Mouse (Mus musculus) embryonic facial prominence, embryonic 13.5 days (tissue): ENCODE results near the gene Ssh2. TPM values are rescaled to one million over a fixed set of nuclear protein-coding genes. Genes with fewer than 3 reads are reported as not detected.

Experiments used
- ATAC-seq: fragments of 200-750 bp; cut with Nextera tagmentation; 2 replicates; pipeline ENCODE4 v1.8.0; 2017; ENCODE audit warnings: low read depth; ENCODE audit not compliant: insufficient number of reproducible peaks, insufficient read depth, low FRiP score, low TSS enrichment
- H3K27ac ChIP-seq: fragments of 300-500 bp; sonication (generic); 2 replicates; pipeline ENCODE4 v1.5.1; 2015; ENCODE audit warnings: moderate library complexity, mild to moderate bottlenecking, inconsistent platforms
- H3K27me3 ChIP-seq: fragments of 300-500 bp; sonication (generic); 2 replicates; pipeline ENCODE4 v1.6.1; 2015; ENCODE audit warnings: mild to moderate bottlenecking, inconsistent platforms
- H3K36me3 ChIP-seq: fragments of 300-500 bp; sonication (generic); 2 replicates; pipeline ENCODE4 v1.6.1; 2015; ENCODE audit warnings: mild to moderate bottlenecking, inconsistent platforms
- H3K4me1 ChIP-seq: fragments of 300-500 bp; sonication (generic); 2 replicates; pipeline ENCODE4 v1.6.1; 2015; ENCODE audit warnings: inconsistent platforms
- H3K4me2 ChIP-seq: fragments of 300-500 bp; sonication (generic); 2 replicates; pipeline ENCODE4 v1.6.1; 2015; ENCODE audit warnings: moderate library complexity, mild to moderate bottlenecking, inconsistent platforms
- H3K4me3 ChIP-seq: fragments of 300-500 bp; sonication (generic); 2 replicates; pipeline ENCODE4 v1.5.1; 2015; ENCODE audit warnings: mild to moderate bottlenecking, inconsistent platforms
- H3K9ac ChIP-seq: fragments of 300-500 bp; sonication (generic); 2 replicates; pipeline ENCODE4 v1.6.1; 2015; ENCODE audit warnings: mild to moderate bottlenecking, inconsistent platforms
- H3K9me3 ChIP-seq: fragments of 300-500 bp; sonication (generic); 2 replicates; pipeline ENCODE4 v1.6.1; 2016; ENCODE audit warnings: inconsistent platforms
- WGBS: fragments of 180-500 bp; shearing (Covaris S2); methylation state at CpG from one replicate; pipeline ENCODE4 v1.1.7; 2015; ENCODE audit warnings: mixed read lengths; 5-methylcytosine and 5-hydroxymethylcytosine counted together
- polyA plus RNA-seq: library from polyadenylated mRNA; unstranded; fragments of >200 nt; fragmentation: Nextera tagmentation; extraction: Ambion mirVana; gene quantifications from 2 replicates; pipeline ENCODE4 v1.2.1, GENCODE M21; 2015

Ssh2 gene
- polyA plus RNA-seq, 1 experiment from 2014 or later, result 8.5 TPM

DNA sequence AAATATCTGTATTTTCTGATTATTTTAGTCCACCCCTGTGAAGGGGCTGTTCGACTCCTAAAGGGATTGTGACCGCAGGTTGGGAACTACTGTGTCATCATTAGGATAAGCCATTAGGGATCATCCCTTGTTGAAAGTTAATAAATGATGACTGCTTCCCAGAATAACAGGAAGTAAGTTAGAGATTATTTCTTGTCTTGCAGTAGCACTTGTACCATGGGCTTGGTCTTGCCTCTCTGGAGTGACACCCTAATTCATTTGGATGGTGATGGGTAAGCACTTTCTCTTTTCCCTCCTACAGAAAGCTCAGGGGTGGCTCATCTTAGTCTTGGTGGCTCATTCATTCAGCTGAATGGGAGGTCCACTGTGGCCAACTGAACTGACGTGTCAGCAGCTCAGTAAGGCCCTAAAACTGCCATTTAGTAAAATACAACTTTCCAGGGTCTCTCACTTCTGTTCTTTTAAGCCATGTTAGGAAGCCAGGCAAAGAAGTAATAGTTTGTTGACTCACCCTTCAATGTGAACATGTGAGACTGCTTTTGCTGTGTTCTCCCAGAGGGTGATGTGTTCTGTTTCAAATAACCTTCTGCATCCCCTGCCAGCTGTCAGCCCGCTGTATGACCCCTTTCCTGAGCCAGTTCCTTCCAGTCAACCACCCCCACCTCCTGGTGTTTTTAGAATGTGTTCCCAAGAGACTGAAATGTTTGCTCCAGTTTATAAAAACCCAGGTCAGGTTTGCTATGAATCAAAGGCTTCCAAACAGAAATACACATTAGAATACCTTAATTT lies 200.3 kb downstream of the Ssh2 start:
- no peaks in the 10 kb centered on the region for H3K9me3 ChIP-seq
- WGBS, result 59% methylated on average over 4 of the region's 4 CpGs
- no peak for ATAC-seq

DNA sequence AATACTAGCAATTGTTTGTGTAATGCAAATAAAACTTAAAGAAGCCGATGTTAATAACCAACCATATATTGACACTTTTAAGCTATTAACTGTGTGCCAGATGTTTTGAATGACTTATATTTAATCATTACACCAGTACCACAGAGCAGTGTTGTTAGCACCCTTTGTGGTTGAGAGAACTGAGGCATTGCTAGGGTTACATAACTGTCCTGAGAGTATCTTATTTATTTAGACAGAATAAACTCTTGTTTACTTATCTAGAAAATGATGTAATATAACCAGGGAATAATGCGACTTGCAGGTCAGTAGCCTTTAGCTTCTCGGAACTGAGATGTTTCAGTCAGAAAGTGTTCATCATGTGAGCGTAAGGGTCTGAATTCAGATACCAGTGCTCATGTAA lies 201.9 kb downstream of the Ssh2 start:
- Histone ChIP-seq H3K4me3 (no peak overlapping the region), H3K9me3 (no peaks in the 10 kb centered on the region), H3K4me2 (no peak overlapping the region), H3K9ac (no peak overlapping the region), H3K4me1 (peaks cover 4% of the 10 kb centered on the region), H3K27ac (no peak overlapping the region), H3K27me3 (no peaks in the 10 kb centered on the region), H3K36me3 (peaks cover 8% of the 10 kb centered on the region; the same call in 1 of the 2 replicates)
- 94% methylated on average over 4 of the region's 4 CpGs for WGBS
- no peak for ATAC-seq

More for the DNA sequence above, 200.3 kb downstream of the Ssh2 start:
- H3K9ac ChIP-seq, result no peak overlapping the region
- no peak overlapping the region for H3K27ac ChIP-seq
- H3K4me1 ChIP-seq, result peaks cover 4% of the 10 kb centered on the region
- no peaks in the 10 kb centered on the region for H3K27me3 ChIP-seq
- H3K4me2 ChIP-seq, result no peak overlapping the region
- H3K4me3 ChIP-seq, result no peak overlapping the region
- no peaks in the 10 kb centered on the region for H3K36me3 ChIP-seq

DNA sequence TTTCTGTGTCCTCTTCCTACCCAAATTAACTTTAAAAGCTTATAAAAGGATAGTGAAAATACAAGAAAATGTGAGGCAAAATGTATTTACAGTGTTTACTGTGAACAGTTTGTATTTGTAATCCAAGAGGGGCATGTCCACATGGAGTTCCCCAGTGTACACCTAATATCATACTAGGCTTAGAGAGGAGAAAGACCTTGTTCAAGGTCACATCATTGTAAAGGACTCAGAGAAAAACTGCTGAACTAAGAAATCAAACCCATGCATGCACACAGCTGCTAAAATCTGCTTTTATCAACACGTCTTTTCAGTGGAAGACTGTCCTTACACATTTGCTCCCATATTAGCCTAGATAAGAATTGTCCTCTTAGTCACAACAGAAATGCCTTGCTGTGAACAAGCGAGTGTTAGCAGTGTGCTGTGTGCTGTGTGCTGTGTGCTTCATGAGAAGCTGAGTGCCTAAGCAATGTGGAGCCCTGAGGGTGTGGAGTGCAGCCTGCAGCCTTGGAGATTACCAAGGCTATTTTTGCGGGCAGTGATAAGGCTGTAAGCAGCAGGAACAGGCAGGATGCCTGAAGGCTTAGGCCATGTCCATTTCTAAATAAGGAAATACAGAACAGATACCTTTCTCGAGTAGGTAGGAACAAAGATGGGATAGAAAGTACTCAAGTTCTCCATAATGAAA lies 207.2 kb downstream of the Ssh2 start:
- Histone ChIP-seq H3K9ac (no peak overlapping the region), H3K4me2 (no peak overlapping the region), H3K36me3 (peaks cover 12% of the 10 kb centered on the region), H3K4me3 (no peak overlapping the region), H3K27ac (no peak overlapping the region), H3K9me3 (no peaks in the 10 kb centered on the region), H3K27me3 (no peaks in the 10 kb centered on the region), H3K4me1 (no peaks in the 10 kb centered on the region)
- ATAC-seq, result no peak
- WGBS, result 80% methylated on average over 4 of the region's 4 CpGs

DNA sequence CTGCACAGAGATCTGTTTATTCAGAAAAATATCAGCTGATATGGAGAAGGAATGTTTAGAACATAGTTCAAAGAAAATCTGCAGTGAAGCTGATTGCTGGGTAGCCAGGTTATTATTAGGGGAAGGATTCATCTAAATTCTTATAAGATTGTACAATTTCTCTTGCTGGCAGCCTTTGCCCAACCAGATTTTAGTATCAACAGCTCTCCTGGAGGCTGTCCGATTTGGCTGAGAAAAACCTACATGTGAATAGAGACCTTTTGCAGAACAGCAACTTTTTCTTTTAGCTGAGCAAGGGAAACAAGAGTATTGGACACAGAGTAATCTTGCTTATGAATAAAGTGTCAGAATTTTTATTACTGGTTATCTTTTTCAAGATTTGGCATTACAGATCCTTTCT lies 212.4 kb downstream of the Ssh2 start:
- WGBS, result 89% methylated on average over 1 of the region's 1 CpGs
- no peak for ATAC-seq
- Histone ChIP-seq H3K36me3 (peaks cover 12% of the 10 kb centered on the region; the same call in 1 of the 2 replicates), H3K27ac (no peak overlapping the region), H3K4me3 (no peak overlapping the region), H3K4me1 (no peaks in the 10 kb centered on the region), H3K27me3 (no peaks in the 10 kb centered on the region), H3K4me2 (no peak overlapping the region), H3K9ac (no peak overlapping the region), H3K9me3 (no peaks in the 10 kb centered on the region)

DNA sequence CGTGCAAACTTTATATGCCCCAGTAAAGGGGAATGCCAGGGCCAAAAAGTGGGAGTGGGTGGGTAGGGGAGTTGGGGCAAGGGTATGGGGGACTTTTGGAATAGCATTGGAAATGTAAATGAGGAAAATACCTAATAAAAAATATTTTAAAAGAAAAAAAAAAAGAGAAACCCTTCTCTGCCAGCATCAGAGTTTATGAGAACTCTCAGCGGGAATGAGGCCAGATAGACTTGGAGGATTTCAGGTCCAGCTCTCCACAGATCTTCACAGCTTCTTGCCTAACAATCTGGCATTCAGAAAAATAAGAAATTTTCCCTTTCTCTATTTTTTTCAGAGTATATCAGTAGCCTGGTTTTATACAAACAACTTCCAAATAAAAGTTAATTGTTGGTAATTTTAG lies 220.9 kb downstream of the Ssh2 start:
- no peak overlapping the region for H3K27ac ChIP-seq
- no peaks in the 10 kb centered on the region for H3K9me3 ChIP-seq
- no peak for ATAC-seq
- H3K27me3 ChIP-seq, result no peaks in the 10 kb centered on the region
- 93% methylated on average over 2 of the region's 2 CpGs for WGBS
- no peak overlapping the region for H3K9ac ChIP-seq
- peaks cover 19% of the 10 kb centered on the region for H3K36me3 ChIP-seq
- H3K4me2 ChIP-seq, result no peak overlapping the region
- H3K4me1 ChIP-seq, result no peaks in the 10 kb centered on the region
- no peak overlapping the region for H3K4me3 ChIP-seq

DNA sequence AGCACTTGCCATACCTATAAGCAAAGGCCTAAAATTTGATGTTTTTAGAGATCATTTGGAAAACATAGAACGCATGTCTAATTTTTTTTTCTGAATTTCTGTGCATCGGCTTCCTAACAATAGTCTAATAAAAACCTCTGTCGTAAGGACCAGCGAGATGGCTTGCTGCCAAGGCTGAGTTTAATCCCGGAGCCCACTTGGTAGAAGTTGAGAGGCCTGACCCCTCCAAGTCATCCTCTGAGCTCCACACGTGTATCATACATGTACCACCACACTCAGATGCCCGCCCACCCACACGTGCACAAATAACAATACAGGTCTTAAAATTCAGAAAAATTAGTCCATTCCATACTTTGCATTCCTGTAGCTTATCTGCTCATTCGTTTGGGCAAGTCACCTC lies 224.0 kb downstream of the Ssh2 start:
- Histone ChIP-seq H3K4me3 (no peak overlapping the region), H3K9ac (no peak overlapping the region), H3K4me1 (no peaks in the 10 kb centered on the region), H3K36me3 (peaks cover 20% of the 10 kb centered on the region), H3K4me2 (no peak overlapping the region), H3K9me3 (no peaks in the 10 kb centered on the region), H3K27ac (no peak overlapping the region), H3K27me3 (no peaks in the 10 kb centered on the region)
- 86% methylated on average over 9 of the region's 9 CpGs for WGBS
- ATAC-seq, result no peak

DNA sequence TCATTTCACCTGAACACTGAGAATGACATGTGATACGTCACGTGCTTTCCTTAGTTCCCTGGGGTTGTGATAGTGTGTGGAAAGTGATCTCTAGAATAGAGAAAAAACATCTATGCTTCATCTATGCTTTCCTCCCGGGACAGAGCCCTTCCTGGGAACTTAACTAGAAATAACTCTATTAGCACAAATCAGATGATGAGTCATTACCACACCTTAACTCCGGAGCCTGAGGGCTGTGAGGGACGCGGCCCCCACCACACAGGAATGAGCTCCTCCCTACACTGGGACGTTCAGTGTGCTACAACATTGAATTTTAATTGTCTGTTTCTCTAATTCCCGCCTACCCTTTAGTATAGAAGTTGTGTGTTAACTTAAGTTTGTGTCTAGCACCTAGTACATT lies 224.9 kb downstream of the Ssh2 start:
- no peak overlapping the region for H3K27ac ChIP-seq
- no peak for ATAC-seq

DNA sequence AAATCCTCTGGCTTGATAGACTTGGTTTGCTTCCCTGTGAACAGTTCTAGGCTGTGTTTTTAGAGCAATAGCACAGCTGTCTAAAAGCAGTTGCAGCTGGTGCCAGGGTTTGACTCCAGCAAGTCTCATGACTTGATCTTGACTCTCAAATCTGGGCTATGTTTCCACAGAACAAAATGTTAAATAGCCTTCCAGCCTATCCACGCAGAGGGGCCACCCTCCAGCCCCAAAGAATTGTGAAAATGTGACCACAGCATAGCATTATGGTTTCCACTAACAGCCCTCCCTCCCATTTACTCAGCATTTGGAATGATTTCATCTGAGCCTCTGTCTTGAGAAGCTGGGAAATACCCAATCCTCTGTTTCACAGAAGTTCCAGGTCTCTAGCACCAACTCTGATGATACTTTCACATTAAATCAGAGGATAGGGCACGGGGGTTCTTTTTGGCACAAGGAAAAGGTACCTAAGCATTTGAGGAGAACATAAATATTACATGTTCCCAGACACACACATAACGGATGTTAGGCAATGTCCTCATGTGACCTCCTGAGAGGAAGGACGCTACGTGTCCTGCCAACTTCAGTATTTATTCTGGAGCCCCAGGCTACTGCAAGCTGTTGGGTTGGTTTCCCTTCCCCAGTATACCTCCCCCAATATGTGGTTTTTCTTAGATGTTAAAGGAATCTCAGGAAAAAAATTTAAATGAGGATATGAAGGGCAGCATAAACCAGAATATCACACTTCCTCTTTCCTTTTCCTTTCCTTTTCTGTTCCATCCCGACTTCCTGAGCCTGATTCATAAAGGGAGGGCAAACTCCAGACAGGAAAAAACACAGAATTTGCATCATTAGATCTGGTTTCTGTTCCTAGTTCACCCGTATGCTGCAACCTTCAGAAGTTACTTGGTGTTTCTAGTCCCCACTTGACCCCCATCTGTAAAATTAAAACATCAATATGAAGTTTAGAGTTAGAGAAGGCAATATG lies 226.4 kb downstream of the Ssh2 start:
- Histone ChIP-seq H3K4me2 (no peak overlapping the region), H3K4me1 (no peaks in the 10 kb centered on the region), H3K27ac (0 out of 2 replicates have a peak overlapping the region, but pooled peaks have one; percentile 24), H3K36me3 (peaks cover 19% of the 10 kb centered on the region), H3K4me3 (no peak overlapping the region), H3K9me3 (no peaks in the 10 kb centered on the region), H3K27me3 (no peaks in the 10 kb centered on the region), H3K9ac (no peak overlapping the region)
- no peak for ATAC-seq
- 68% methylated on average over 7 of the region's 7 CpGs for WGBS

More for the DNA sequence above, 224.9 kb downstream of the Ssh2 start:
- H3K4me3 ChIP-seq, result no peak overlapping the region
- 76% methylated on average over 8 of the region's 8 CpGs for WGBS
- no peaks in the 10 kb centered on the region for H3K27me3 ChIP-seq
- H3K4me2 ChIP-seq, result no peak overlapping the region
- H3K9ac ChIP-seq, result no peak overlapping the region
- no peaks in the 10 kb centered on the region for H3K4me1 ChIP-seq
- peaks cover 20% of the 10 kb centered on the region for H3K36me3 ChIP-seq
- no peaks in the 10 kb centered on the region for H3K9me3 ChIP-seq

DNA sequence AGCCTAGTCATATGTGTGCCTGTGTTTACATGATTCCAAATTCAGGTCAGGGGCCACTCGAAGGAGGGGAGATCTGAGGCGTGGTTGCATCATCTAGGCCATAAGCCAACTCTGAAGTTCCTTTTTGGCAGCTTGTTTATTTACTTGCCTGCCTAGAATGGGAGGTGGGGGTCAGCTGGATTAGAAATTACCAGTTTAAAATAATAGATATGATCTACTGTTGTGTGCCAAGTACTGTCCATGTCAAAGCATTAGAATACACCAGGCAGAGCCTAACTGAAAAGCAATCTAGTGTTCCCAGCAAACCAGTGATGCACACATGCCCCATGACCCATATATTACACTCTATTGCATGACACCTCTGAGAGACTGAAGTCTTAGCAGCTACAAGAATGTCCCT lies 228.9 kb downstream of the Ssh2 start:
- Histone ChIP-seq H3K4me1 (no peaks in the 10 kb centered on the region), H3K36me3 (peaks cover 13% of the 10 kb centered on the region), H3K4me2 (no peak overlapping the region), H3K9ac (no peak overlapping the region), H3K27ac (no peak overlapping the region), H3K9me3 (no peaks in the 10 kb centered on the region), H3K4me3 (no peak overlapping the region), H3K27me3 (no peaks in the 10 kb centered on the region)
- 83% methylated on average over 2 of the region's 2 CpGs for WGBS
- ATAC-seq, result no peak

DNA sequence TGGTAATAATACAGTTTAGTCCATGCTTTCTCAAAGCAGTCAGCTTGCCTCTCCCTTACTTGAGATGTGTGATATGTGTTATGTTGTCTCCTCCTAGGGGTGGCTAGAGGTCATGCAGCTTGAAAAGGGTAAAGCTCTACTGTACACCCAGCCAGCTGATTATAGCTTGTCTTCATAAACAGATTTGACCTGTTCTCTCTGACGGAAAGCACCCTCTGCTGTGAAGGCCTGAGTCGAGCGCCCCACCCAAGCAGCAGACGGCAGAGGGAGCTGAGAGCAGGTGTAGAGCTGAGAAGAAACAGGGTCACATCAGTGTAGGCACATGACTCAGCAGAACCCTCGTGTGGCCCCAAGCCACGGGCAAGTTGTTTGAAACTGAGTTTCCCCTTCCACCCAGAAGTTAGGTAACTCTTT lies 230.5 kb downstream of the Ssh2 start:
- Histone ChIP-seq H3K27ac (no peak overlapping the region), H3K9me3 (no peaks in the 10 kb centered on the region), H3K4me2 (no peak overlapping the region), H3K36me3 (peaks cover 26% of the 10 kb centered on the region), H3K27me3 (no peaks in the 10 kb centered on the region), H3K9ac (no peak overlapping the region), H3K4me3 (no peak overlapping the region), H3K4me1 (no peaks in the 10 kb centered on the region)
- ATAC-seq, result no peak
- WGBS, result 53% methylated on average over 6 of the region's 6 CpGs

DNA sequence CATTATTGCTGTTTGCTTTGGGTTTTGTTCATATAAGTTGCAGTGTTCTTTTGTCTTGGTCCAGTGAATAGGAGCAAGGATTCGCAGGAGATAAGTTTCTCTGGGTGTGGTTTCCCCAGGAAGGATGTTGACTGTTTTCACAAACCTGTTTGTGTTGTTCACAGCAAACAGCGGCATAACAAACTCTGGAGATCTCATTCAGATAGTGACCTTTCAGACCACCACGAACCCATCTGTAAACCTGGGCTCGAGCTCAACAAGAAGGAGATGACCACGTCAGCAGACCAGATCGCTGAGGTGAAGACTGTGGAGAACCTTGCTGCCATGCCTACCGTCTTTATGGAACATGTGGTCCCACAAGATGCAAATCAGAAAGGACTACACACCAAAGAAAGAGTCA lies 233.1 kb downstream of the Ssh2 start:
- Histone ChIP-seq H3K4me2 (no peak overlapping the region), H3K4me1 (no peaks in the 10 kb centered on the region), H3K9me3 (no peaks in the 10 kb centered on the region), H3K27ac (no peak overlapping the region), H3K36me3 (peaks cover 30% of the 10 kb centered on the region), H3K9ac (no peak overlapping the region), H3K4me3 (no peak overlapping the region), H3K27me3 (no peaks in the 10 kb centered on the region)
- WGBS, result 91% methylated on average over 7 of the region's 7 CpGs
- no peak for ATAC-seq
